Mouse (Mus musculus) lung, adult 2 months (tissue): Measurements from ENCODE around the gene Myo19. TPM values are rescaled to one million over a fixed set of nuclear protein-coding genes. Genes with fewer than 3 reads are reported as not detected.

Experiments
- DNase-seq: peaks from one replicate; pipeline ENCODE4 v3.0.0; 2022
- H3K4me1 ChIP-seq: fragments of 200-500 bp; 2 replicates; pipeline ENCODE4 v1.6.1; 2011; ENCODE audit warnings: low read length; ENCODE audit not compliant: control insufficient read depth, insufficient read depth
- H3K4me3 ChIP-seq: fragments of 200-500 bp; replicated peaks from 2 replicates; pipeline ENCODE3; 2011; ENCODE audit warnings: low read depth, mild to moderate bottlenecking, control low read depth, low read length; ENCODE audit errors: extremely low read depth
- CTCF ChIP-seq: fragments of 200-500 bp; IDR thresholded peaks from 2 replicates; pipeline ENCODE4 v1.5.1; 2011; ENCODE audit warnings: mild to moderate bottlenecking, low read length, control low read depth; ENCODE audit not compliant: insufficient read depth
- POLR2A ChIP-seq: fragments of 200-500 bp; IDR thresholded peaks from 2 replicates; pipeline ENCODE4 v1.6.1; 2011; ENCODE audit warnings: low read depth, mild to moderate bottlenecking, control low read depth, low read length, borderline replicate concordance; ENCODE audit errors: extremely low read depth
- WGBS: fragments of 180-500 bp; shearing (Covaris S2); methylation state at CpG from one replicate; pipeline ENCODE4 v1.1.7; 2018; 5-methylcytosine and 5-hydroxymethylcytosine counted together
- polyA plus RNA-seq: library from polyadenylated mRNA; depleted of rRNA; stranded (reverse); fragments of >200 nt; gene quantifications from 2 replicates; pipeline ENCODE4 v1.2.3, GENCODE M21; 2012; rRNA removed

Gene Myo19
- polyA plus RNA-seq: 6.9 and 8.0 TPM in 2 replicates

GRCm38 (mm10) chr11:84879772-84880464 lies at the start of gene Myo19, which contains the start of gene Pigw:
Myo19 (plus strand) TSS chr11:84880148.
Pigw (minus strand) TSS chr11:84880285.
- DNase-seq: peak; percentile 78
- peak within 1 kb of the TSS; percentile 90 for H3K4me3 ChIP-seq
- WGBS: under 1% methylated on average over 76 of the region's 81 CpGs
- H3K4me1 ChIP-seq: peaks cover 5% of the 10 kb centered on the region; the same call in 1 of the 2 replicates
- TF ChIP-seq POLR2A: peak; percentile 73
- TF ChIP-seq CTCF: no peak

- TF ChIP-seq CTCF (no peak), POLR2A (no peak)
- whole genome bisulfite sequencing: 93% methylated on average over 2 of the region's 2 CpGs
- no peak for DNase-seq
Measured at GRCm38 (mm10) chr11:84839330-84839729, 40.6 kb upstream of the Myo19 start.

GRCm38 (mm10) chr11:84846741-84847474 lies 33.0 kb upstream of the Myo19 start:
- no peak for TF ChIP-seq POLR2A
- TF ChIP-seq CTCF: no peak
- no peak for DNase-seq
- WGBS: 95% methylated on average over 15 of the region's 15 CpGs
- no peak overlapping the region for H3K4me3 ChIP-seq
- no peaks in the 10 kb centered on the region for H3K4me1 ChIP-seq

More at GRCm38 (mm10) chr11:84839330-84839729, 40.6 kb upstream of the Myo19 start:
- no peaks in the 10 kb centered on the region for H3K4me1 ChIP-seq
- H3K4me3 ChIP-seq: no peak overlapping the region

- TF ChIP-seq POLR2A (no peak), CTCF (no peak)
- 80% methylated on average over 7 of the region's 7 CpGs for WGBS
- no peaks in the 10 kb centered on the region for H3K4me1 ChIP-seq
- H3K4me3 ChIP-seq: no peak overlapping the region
- DNase-seq: no peak
Measured at GRCm38 (mm10) chr11:84847475-84848090, 32.4 kb upstream of the Myo19 start.

- 93% methylated on average over 6 of the region's 6 CpGs for WGBS
- H3K4me1 ChIP-seq: no peaks in the 10 kb centered on the region
- DNase-seq: no peak
- H3K4me3 ChIP-seq: no peak overlapping the region
- TF ChIP-seq POLR2A: no peak
- TF ChIP-seq CTCF: no peak
Measured at GRCm38 (mm10) chr11:84855285-84855684, 24.7 kb upstream of the Myo19 start.

GRCm38 (mm10) chr11:84865268-84865667 lies 14.7 kb upstream of the Myo19 start:
- TF ChIP-seq POLR2A: no peak
- no peak for TF ChIP-seq CTCF
- no peak for DNase-seq
- H3K4me1 ChIP-seq: peaks cover 8% of the 10 kb centered on the region
- H3K4me3 ChIP-seq: no peak overlapping the region
- 39% methylated on average over 2 of the region's 2 CpGs for WGBS

GRCm38 (mm10) chr11:84867586-84867985 lies 12.4 kb upstream of the Myo19 start:
- Histone ChIP-seq H3K4me3 (no peak overlapping the region), H3K4me1 (peaks cover 8% of the 10 kb centered on the region)
- TF ChIP-seq POLR2A (no peak), CTCF (no peak)
- 76% methylated on average over 2 of the region's 2 CpGs for WGBS
- no peak for DNase-seq

- Histone ChIP-seq H3K4me1 (peaks cover 8% of the 10 kb centered on the region), H3K4me3 (peak overlapping the region; percentile 94)
- no peak for DNase-seq
- no peak for TF ChIP-seq CTCF
- no peak for TF ChIP-seq POLR2A
- WGBS: 3% methylated on average over 7 of the region's 7 CpGs
Measured at GRCm38 (mm10) chr11:84868786-84869259, 11.1 kb upstream of the Myo19 start.

- no peak for TF ChIP-seq CTCF
- TF ChIP-seq POLR2A: peak; percentile 61; the same call in 1 of the 2 replicates
- peaks cover 8% of the 10 kb centered on the region for H3K4me1 ChIP-seq
- peak overlapping the region; percentile 94 for H3K4me3 ChIP-seq
- under 1% methylated on average over 52 of the region's 61 CpGs for WGBS
- peak; percentile 85 for DNase-seq
Measured at GRCm38 (mm10) chr11:84869537-84870232, 10.3 kb upstream of the Myo19 start.
